Mouse (Mus musculus) stomach, postnatal 0 days (tissue): Measurements from ENCODE around the gene 4930564D02Rik. TPM values are rescaled to one million over a fixed set of nuclear protein-coding genes. Genes with fewer than 3 reads are reported as not detected.

ENCODE experiments used
- ATAC-seq: fragments of 200-750 bp; cut with Nextera tagmentation; 2 replicates; pipeline ENCODE4 v1.8.0; 2017; ENCODE audit not compliant: low FRiP score, low TSS enrichment
- DNase-seq: peaks from one replicate; pipeline ENCODE4 v3.0.0-alpha.2; 2016; ENCODE audit warnings: low spot score
- H3K27ac ChIP-seq: fragments of 300-500 bp; sonication (generic); replicated peaks from 2 replicates; pipeline ENCODE4 v1.5.1; 2014; ENCODE audit warnings: mild to moderate bottlenecking, control low read depth
- H3K27me3 ChIP-seq: fragments of 300-500 bp; sonication (generic); 2 replicates; pipeline ENCODE4 v1.6.1; 2014; ENCODE audit warnings: low read length; ENCODE audit not compliant: control insufficient read depth, insufficient read depth
- H3K36me3 ChIP-seq: fragments of 300-500 bp; sonication (generic); 2 replicates; pipeline ENCODE4 v1.6.1; 2014; ENCODE audit warnings: low read length, mixed read lengths; ENCODE audit not compliant: control insufficient read depth, insufficient read depth
- H3K4me1 ChIP-seq: fragments of 300-500 bp; sonication (generic); replicated peaks from 2 replicates; pipeline ENCODE4 v1.6.1; 2014; ENCODE audit warnings: antibody characterized with exemption; ENCODE audit not compliant: control insufficient read depth, insufficient read depth
- H3K4me2 ChIP-seq: fragments of 300-500 bp; sonication (generic); replicated peaks from 2 replicates; pipeline ENCODE4 v1.6.1; 2014; ENCODE audit warnings: low read depth, mild to moderate bottlenecking, control low read depth, moderate library complexity
- H3K4me3 ChIP-seq: fragments of 300-500 bp; sonication (generic); 2 replicates; pipeline ENCODE4 v1.5.1; 2014; ENCODE audit warnings: low read depth, low read length, control low read depth
- H3K9ac ChIP-seq: fragments of 300-500 bp; sonication (generic); 2 replicates; pipeline ENCODE4 v1.6.1; 2014; ENCODE audit warnings: mild to moderate bottlenecking, low read length, control low read depth, mixed read lengths
- H3K9me3 ChIP-seq: fragments of 300-500 bp; sonication (generic); 2 replicates; pipeline ENCODE4 v1.6.1; 2016; ENCODE audit warnings: low read length; ENCODE audit not compliant: control insufficient read depth
- CTCF ChIP-seq: IDR thresholded peaks from 2 replicates; pipeline ENCODE4 v1.5.1; 2016; ENCODE audit warnings: antibody characterized with exemption, low read depth, mild to moderate bottlenecking, moderate library complexity
- EP300 ChIP-seq: optimal IDR thresholded peaks from 2 replicates; pipeline ENCODE3; 2016; ENCODE audit warnings: antibody characterized with exemption
- WGBS: fragments of 180-500 bp; shearing (Covaris S2); extraction: QIAGEN DNeasy Blood & Tissue Kit; methylation state at CpG from one replicate; pipeline ENCODE4 v1.1.7; 2014; 5-methylcytosine and 5-hydroxymethylcytosine counted together
- polyA plus RNA-seq: library from polyadenylated mRNA; unstranded; fragments of >200 nt; fragmentation: Nextera tagmentation; extraction: Ambion mirVana; gene quantifications from 2 replicates; pipeline ENCODE4 v1.2.1, GENCODE M21; 2015

The 4930564D02Rik gene
- polyA plus RNA-seq, 1 experiment from 2014 or later, result not detected

GRCm38 (mm10) chr3:105123776-105124175 is 57.1 kb downstream of the 4930564D02Rik start:
- 83% methylated on average over 3 of the region's 3 CpGs for WGBS
- H3K4me2 ChIP-seq, result no peak overlapping the region
- no peak overlapping the region for H3K4me3 ChIP-seq
- no peaks in the 10 kb centered on the region for H3K9me3 ChIP-seq
- H3K4me1 ChIP-seq, result no peaks in the 10 kb centered on the region
- no peaks in the 10 kb centered on the region for H3K27me3 ChIP-seq
- DNase-seq, result no peak
- no peak for TF ChIP-seq EP300
- no peak for TF ChIP-seq CTCF
- no peak overlapping the region for H3K9ac ChIP-seq
- H3K36me3 ChIP-seq, result no peaks in the 10 kb centered on the region
- ATAC-seq, result no peak
- no peak overlapping the region for H3K27ac ChIP-seq

- H3K9me3 ChIP-seq, result no peaks in the 10 kb centered on the region
- no peaks in the 10 kb centered on the region for H3K36me3 ChIP-seq
- no peak for DNase-seq
- no peaks in the 10 kb centered on the region for H3K4me1 ChIP-seq
- H3K9ac ChIP-seq, result no peak overlapping the region
- H3K4me3 ChIP-seq, result no peak overlapping the region
- no peak for TF ChIP-seq EP300
- no peak for TF ChIP-seq CTCF
- no peaks in the 10 kb centered on the region for H3K27me3 ChIP-seq
- WGBS, result 41% methylated on average over 7 of the region's 7 CpGs
- no peak overlapping the region for H3K4me2 ChIP-seq
- ATAC-seq, result peak; percentile 24; the same call in 1 of the 2 replicates
- H3K27ac ChIP-seq, result no peak overlapping the region; the same call in 1 of the 2 replicates
Observed at GRCm38 (mm10) chr3:105127881-105128280, 61.2 kb downstream of the 4930564D02Rik start.

Other genes starting within 250 kb of the 4930564D02Rik start
- gene Mov10, start 248.3 kb upstream of the 4930564D02Rik start, polyA plus RNA-seq, result 28.1 and 30.4 TPM in 2 replicates
- 20.8 and 23.6 TPM in 2 replicates for gene St7l, start 202.8 kb upstream of the 4930564D02Rik start, polyA plus RNA-seq
- gene Capza1, start 202.3 kb upstream of the 4930564D02Rik start, polyA plus RNA-seq, result 98.9 and 99.4 TPM in 2 replicates
- 1.3 and 1.5 TPM in 2 replicates for gene Wnt2b, start 104.9 kb upstream of the 4930564D02Rik start, polyA plus RNA-seq
- gene Cttnbp2nl, start 13.7 kb upstream of the 4930564D02Rik start, polyA plus RNA-seq, result 15.5 and 17.5 TPM in 2 replicates